Mouse (Mus musculus) small intestine, adult 2 months (tissue): ENCODE measurements at regions not wholly inside any gene's neighbourhood (a gene's known extent, or its start where the extent isn't known, plus 50 kb on each side); places are given as distances from the start of the nearest gene placed in this dataset.

Experiments used
- CTCF ChIP-seq: fragments of 200-500 bp; IDR thresholded peaks from 2 replicates; pipeline ENCODE4 v1.5.1; 2012; ENCODE audit warnings: low read depth, mild to moderate bottlenecking, control low read depth, inconsistent platforms, low read length, moderate library complexity, mixed read lengths; ENCODE audit not compliant: insufficient replicate concordance, insufficient read length; ENCODE audit errors: extremely low read depth
- POLR2A ChIP-seq: fragments of 200-500 bp; IDR thresholded peaks from 2 replicates; pipeline ENCODE4 v1.6.1; 2012; ENCODE audit warnings: low read depth, mild to moderate bottlenecking, control low read depth, inconsistent platforms, low read length, moderate library complexity

DNA sequence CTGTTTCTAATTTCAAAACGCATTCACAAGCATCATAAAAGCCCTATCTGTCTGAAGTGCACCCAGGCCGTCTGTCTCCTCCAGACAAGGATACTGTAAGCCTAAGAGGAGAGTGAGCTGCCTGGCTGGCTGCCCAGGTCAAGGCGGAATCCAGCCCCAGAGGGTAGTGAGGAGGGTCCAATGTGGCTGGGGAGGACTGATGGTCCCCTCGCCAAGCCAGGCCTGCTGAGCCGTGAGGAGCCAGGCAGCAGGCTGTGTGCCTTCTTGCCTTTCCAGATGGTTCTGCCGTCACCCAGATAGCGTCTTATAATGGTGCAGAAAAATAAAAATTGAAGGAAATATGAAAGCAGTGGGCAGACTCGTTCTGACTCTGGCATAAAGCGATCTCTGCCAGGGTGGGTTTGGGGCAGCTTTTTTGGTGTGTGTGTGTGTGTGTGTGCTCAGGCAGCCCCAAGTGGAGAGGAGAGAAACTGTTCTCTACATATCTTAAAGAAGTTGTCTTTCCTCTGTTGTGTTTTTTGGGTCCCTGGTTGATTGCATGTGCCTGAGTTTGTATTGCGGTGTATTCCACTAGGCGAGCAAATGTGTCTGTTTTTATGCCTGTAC, 120.1 kb downstream of the Vrk1 start:
- TF ChIP-seq CTCF (no peak), POLR2A (no peak)
